Mouse (Mus musculus) lung, postnatal 0 days (tissue): ENCODE measurements at regions not wholly inside any gene's neighbourhood (a gene's known extent, or its start where the extent isn't known, plus 50 kb on each side); places are given as distances from the start of the nearest gene placed in this dataset.

ENCODE experiments used
- ATAC-seq: fragments of 200-750 bp; cut with Nextera tagmentation; 2 replicates; pipeline ENCODE4 v1.8.0; 2017; ENCODE audit warnings: moderate library complexity
- DNase-seq: peaks from one replicate; pipeline ENCODE4 v3.0.0-alpha.2; 2016; ENCODE audit warnings: low spot score
- H3K27ac ChIP-seq: fragments of 300-500 bp; sonication (generic); 2 replicates; pipeline ENCODE4 v1.5.1; 2014; ENCODE audit warnings: antibody characterized with exemption, mild to moderate bottlenecking, low read length, mixed read lengths
- H3K27me3 ChIP-seq: fragments of 300-500 bp; sonication (generic); replicated peaks from 2 replicates; pipeline ENCODE4 v1.6.1; 2014; ENCODE audit warnings: low read length, mixed read lengths; ENCODE audit not compliant: insufficient read depth
- H3K36me3 ChIP-seq: fragments of 300-500 bp; sonication (generic); 2 replicates; pipeline ENCODE4 v1.6.1; 2014; ENCODE audit warnings: low read length, mixed read lengths; ENCODE audit not compliant: insufficient read depth
- H3K4me1 ChIP-seq: fragments of 300-500 bp; sonication (generic); 2 replicates; pipeline ENCODE4 v1.6.1; 2014; ENCODE audit warnings: antibody characterized with exemption, low read depth, low read length, mixed read lengths; ENCODE audit not compliant: insufficient read depth
- H3K4me2 ChIP-seq: fragments of 300-500 bp; sonication (generic); replicated peaks from 2 replicates; pipeline ENCODE4 v1.6.1; 2014; ENCODE audit warnings: low read depth, mild to moderate bottlenecking, low read length, moderate library complexity, mixed read lengths
- H3K4me3 ChIP-seq: fragments of 300-500 bp; sonication (generic); 2 replicates; pipeline ENCODE4 v1.5.1; 2014; ENCODE audit warnings: low read depth, low read length
- H3K9ac ChIP-seq: fragments of 300-500 bp; sonication (generic); replicated peaks from 2 replicates; pipeline ENCODE4 v1.6.1; 2014; ENCODE audit warnings: low read depth, mild to moderate bottlenecking
- H3K9me3 ChIP-seq: fragments of 300-500 bp; sonication (generic); 2 replicates; pipeline ENCODE4 v1.6.1; 2016; ENCODE audit warnings: low read length, mixed read lengths
- CTCF ChIP-seq: IDR thresholded peaks from 2 replicates; pipeline ENCODE4 v1.5.1; 2016; ENCODE audit warnings: antibody characterized with exemption, mild to moderate bottlenecking
- EP300 ChIP-seq: IDR thresholded peaks from 2 replicates; pipeline ENCODE4 v1.6.1; 2016; ENCODE audit warnings: antibody characterized with exemption, mild to moderate bottlenecking, control low read depth
- WGBS: fragments of 180-500 bp; shearing (Covaris S2); extraction: QIAGEN DNeasy Blood & Tissue Kit; methylation state at CpG from one replicate; pipeline ENCODE4 v1.1.7; 2014; 5-methylcytosine and 5-hydroxymethylcytosine counted together

- H3K4me3 ChIP-seq = no peak overlapping the region
- no peak overlapping the region for H3K9ac ChIP-seq
- H3K4me2 ChIP-seq = no peak overlapping the region
- H3K36me3 ChIP-seq = no peaks in the 10 kb centered on the region
- no peaks in the 10 kb centered on the region for H3K9me3 ChIP-seq
- H3K27ac ChIP-seq = no peak overlapping the region
- 70% methylated on average over 1 of the region's 1 CpGs for WGBS
- no peaks in the 10 kb centered on the region for H3K27me3 ChIP-seq
- ATAC-seq (no peak), DNase-seq (no peak)
- H3K4me1 ChIP-seq = no peaks in the 10 kb centered on the region
- no peak for TF ChIP-seq EP300
- TF ChIP-seq CTCF = no peak
Measured at GRCm38 (mm10) chr15:43615727-43616126, 3481.6 kb downstream of the 9330182O14Rik start.

- no peaks in the 10 kb centered on the region for H3K4me1 ChIP-seq
- WGBS = 45% methylated on average over 2 of the region's 2 CpGs
- no peaks in the 10 kb centered on the region for H3K9me3 ChIP-seq
- no peak overlapping the region for H3K9ac ChIP-seq
- no peak overlapping the region for H3K27ac ChIP-seq
- TF ChIP-seq CTCF = no peak
- TF ChIP-seq EP300 = no peak
- peak; percentile 44 for ATAC-seq
- DNase-seq = peak; percentile 77
- no peak overlapping the region for H3K4me3 ChIP-seq
- no peaks in the 10 kb centered on the region for H3K27me3 ChIP-seq
- no peak overlapping the region for H3K4me2 ChIP-seq
- no peaks in the 10 kb centered on the region for H3K36me3 ChIP-seq
Measured at GRCm38 (mm10) chr15:43624431-43624965, 3490.3 kb downstream of the 9330182O14Rik start.

GRCm38 (mm10) chr15:43625021-43625510, 3490.9 kb downstream of the 9330182O14Rik start:
- TF ChIP-seq CTCF (no peak), EP300 (no peak)
- Histone ChIP-seq H3K9me3 (no peaks in the 10 kb centered on the region), H3K4me2 (no peak overlapping the region), H3K4me1 (no peaks in the 10 kb centered on the region), H3K9ac (no peak overlapping the region), H3K4me3 (no peak overlapping the region), H3K27me3 (no peaks in the 10 kb centered on the region), H3K36me3 (no peaks in the 10 kb centered on the region), H3K27ac (no peak overlapping the region)
- 65% methylated on average over 4 of the region's 4 CpGs for WGBS
- DNase-seq = peak; percentile 7
- no peak for ATAC-seq

- Histone ChIP-seq H3K4me2 (no peak overlapping the region), H3K9ac (no peak overlapping the region), H3K27me3 (no peaks in the 10 kb centered on the region), H3K27ac (no peak overlapping the region), H3K9me3 (no peaks in the 10 kb centered on the region), H3K4me3 (no peak overlapping the region), H3K4me1 (no peaks in the 10 kb centered on the region), H3K36me3 (no peaks in the 10 kb centered on the region)
- 83% methylated on average over 2 of the region's 2 CpGs for WGBS
- ATAC-seq (no peak), DNase-seq (no peak)
- TF ChIP-seq CTCF (no peak), EP300 (no peak)
Measured at GRCm38 (mm10) chr15:43650818-43651500, 3516.8 kb downstream of the 9330182O14Rik start.

DNA sequence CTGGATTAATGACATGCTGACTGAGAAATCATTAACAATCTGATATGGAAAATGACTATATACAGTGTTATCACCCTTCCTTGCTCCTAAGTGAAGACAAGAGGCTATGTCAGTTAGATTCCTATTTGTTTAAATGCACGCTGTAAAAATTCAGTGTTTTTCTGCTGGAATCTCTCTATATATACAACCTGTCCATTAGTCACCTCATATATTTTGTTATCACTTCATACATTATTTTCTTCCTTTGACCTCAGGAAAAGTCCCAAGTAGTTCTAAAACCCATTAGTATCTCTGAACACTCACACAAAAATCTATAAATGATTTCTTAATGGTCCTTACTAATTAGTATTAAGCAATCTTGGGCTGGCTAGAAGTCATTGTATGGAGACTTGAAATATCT, 3529.5 kb downstream of the 9330182O14Rik start:
- no peak overlapping the region for H3K4me3 ChIP-seq
- no peak overlapping the region for H3K27ac ChIP-seq
- ATAC-seq (no peak), DNase-seq (peak; percentile 19)
- no peaks in the 10 kb centered on the region for H3K27me3 ChIP-seq
- H3K36me3 ChIP-seq = no peaks in the 10 kb centered on the region
- H3K9me3 ChIP-seq = no peaks in the 10 kb centered on the region
- no peak overlapping the region for H3K4me2 ChIP-seq
- H3K9ac ChIP-seq = no peak overlapping the region
- WGBS = 24% methylated on average over 1 of the region's 1 CpGs
- no peaks in the 10 kb centered on the region for H3K4me1 ChIP-seq
- no peak for TF ChIP-seq EP300
- TF ChIP-seq CTCF = no peak

GRCm38 (mm10) chr15:43678844-43679243, 3544.7 kb downstream of the 9330182O14Rik start:
- Histone ChIP-seq H3K36me3 (no peaks in the 10 kb centered on the region), H3K9ac (no peak overlapping the region), H3K4me2 (no peak overlapping the region), H3K4me1 (no peaks in the 10 kb centered on the region), H3K9me3 (no peaks in the 10 kb centered on the region), H3K27ac (no peak overlapping the region), H3K27me3 (no peaks in the 10 kb centered on the region), H3K4me3 (no peak overlapping the region)
- TF ChIP-seq EP300 (no peak), CTCF (no peak)
- 19% methylated on average over 1 of the region's 1 CpGs for WGBS
- ATAC-seq (no peak), DNase-seq (no peak)
